Mouse (Mus musculus) fibroblast of lung, adult 2 months (primary cell): ENCODE data around the gene Ankfn1.

Source experiments
- DNase-seq: peaks from one replicate; pipeline ENCODE4 v3.0.0-alpha.2; 2011; ENCODE audit warnings: low read depth

Ankfn1 gene

GRCm38 (mm10) chr11:89673916-89674507 is 103.4 kb downstream of the Ankfn1 start:
- DNase-seq, result no peak

GRCm38 (mm10) chr11:89672510-89673085 is 104.9 kb downstream of the Ankfn1 start:
- DNase-seq, result no peak

GRCm38 (mm10) chr11:89665170-89665880 is 112.1 kb downstream of the Ankfn1 start:
- DNase-seq, result no peak

- DNase-seq, result no peak
These were observed 118.4 kb downstream of the Ankfn1 start for GRCm38 (mm10) chr11:89659048-89659447.

- DNase-seq, result no peak
These were observed 120.9 kb downstream of the Ankfn1 start for GRCm38 (mm10) chr11:89656556-89656955.

- DNase-seq, result no peak
These were observed 141.7 kb downstream of the Ankfn1 start for GRCm38 (mm10) chr11:89635740-89636139.

- peak; percentile 11 for DNase-seq
These were observed 146.1 kb downstream of the Ankfn1 start for GRCm38 (mm10) chr11:89631315-89631714.

GRCm38 (mm10) chr11:89628562-89628961 is 148.9 kb downstream of the Ankfn1 start:
- DNase-seq, result no peak

- no peak for DNase-seq
These were observed 150.2 kb downstream of the Ankfn1 start for GRCm38 (mm10) chr11:89627232-89627631.

- no peak for DNase-seq
These were observed 153.6 kb downstream of the Ankfn1 start for GRCm38 (mm10) chr11:89623698-89624445.

- no peak for DNase-seq
These were observed 157.5 kb downstream of the Ankfn1 start for GRCm38 (mm10) chr11:89619955-89620354.

- DNase-seq, result no peak
These were observed 161.6 kb downstream of the Ankfn1 start for GRCm38 (mm10) chr11:89615806-89616205.

GRCm38 (mm10) chr11:89611596-89611995 is 165.9 kb downstream of the Ankfn1 start:
- DNase-seq, result no peak

- DNase-seq, result no peak
These were observed 169.4 kb downstream of the Ankfn1 start for GRCm38 (mm10) chr11:89608071-89608470.

- DNase-seq, result no peak
These were observed 170.2 kb downstream of the Ankfn1 start for GRCm38 (mm10) chr11:89607270-89607669.

- no peak for DNase-seq
These were observed 171.1 kb downstream of the Ankfn1 start for GRCm38 (mm10) chr11:89606346-89606745.

GRCm38 (mm10) chr11:89602966-89603365 is 174.5 kb downstream of the Ankfn1 start:
- no peak for DNase-seq

- no peak for DNase-seq
These were observed 176.4 kb downstream of the Ankfn1 start for GRCm38 (mm10) chr11:89600921-89601515.

GRCm38 (mm10) chr11:89590273-89590874 is 187.1 kb downstream of the Ankfn1 start:
- DNase-seq, result no peak

- no peak for DNase-seq
These were observed 191.1 kb downstream of the Ankfn1 start for GRCm38 (mm10) chr11:89586341-89586740.

- peak; percentile 64 for DNase-seq
These were observed 197.6 kb downstream of the Ankfn1 start for GRCm38 (mm10) chr11:89579826-89580225.

GRCm38 (mm10) chr11:89579111-89579510 is 198.3 kb downstream of the Ankfn1 start:
- DNase-seq, result no peak
